Mouse (Mus musculus) lung, postnatal 0 days (tissue): ENCODE data around the gene Dock10.

Experiments used
- CTCF ChIP-seq: IDR thresholded peaks from 2 replicates; pipeline ENCODE4 v1.5.1; 2016; ENCODE audit warnings: antibody characterized with exemption, mild to moderate bottlenecking
- EP300 ChIP-seq: IDR thresholded peaks from 2 replicates; pipeline ENCODE4 v1.6.1; 2016; ENCODE audit warnings: antibody characterized with exemption, mild to moderate bottlenecking, control low read depth

DNA sequence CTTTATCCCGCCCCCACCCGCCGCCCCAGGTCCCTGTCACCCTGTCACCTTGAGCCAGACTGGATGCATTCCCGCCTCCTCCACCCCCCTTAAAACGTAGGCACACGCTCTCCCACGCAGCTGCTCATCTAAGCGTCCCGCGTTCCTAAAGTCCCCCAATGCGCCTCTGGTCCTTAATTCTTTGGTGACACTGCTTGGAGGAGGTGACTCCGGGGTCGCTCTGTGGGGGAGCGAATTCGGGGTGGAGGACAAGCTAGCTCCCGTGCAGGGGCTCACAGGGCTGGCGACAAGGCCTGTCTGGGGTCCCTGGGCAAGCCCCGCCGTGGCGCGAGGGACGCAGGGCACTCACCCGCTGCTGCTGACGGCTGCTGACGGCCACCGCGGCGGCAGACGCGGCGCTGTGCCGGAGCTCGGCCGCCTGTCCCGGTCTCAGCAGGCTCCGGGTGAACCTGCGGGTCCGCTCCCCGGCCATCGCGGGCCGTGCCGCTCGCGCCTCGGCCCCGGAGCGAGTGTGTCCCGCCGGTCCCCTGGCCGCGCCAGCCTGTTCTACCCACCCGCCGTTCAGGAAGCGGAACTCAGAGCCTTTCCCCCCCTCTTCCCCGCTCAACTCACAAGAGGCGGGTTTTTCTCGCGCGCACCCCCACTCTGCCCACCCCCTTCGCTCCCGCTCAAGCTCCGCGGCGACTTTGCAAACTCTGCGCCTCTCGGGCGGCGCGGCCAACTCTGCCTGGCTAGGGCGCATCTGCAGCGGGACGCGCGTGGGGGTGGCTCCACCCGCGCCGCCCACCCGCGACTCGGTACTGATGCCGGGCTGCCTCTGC, at the start of gene Dock10:
- no peak for TF ChIP-seq CTCF
- no peak for TF ChIP-seq EP300
